In the genomic region with DNA sequence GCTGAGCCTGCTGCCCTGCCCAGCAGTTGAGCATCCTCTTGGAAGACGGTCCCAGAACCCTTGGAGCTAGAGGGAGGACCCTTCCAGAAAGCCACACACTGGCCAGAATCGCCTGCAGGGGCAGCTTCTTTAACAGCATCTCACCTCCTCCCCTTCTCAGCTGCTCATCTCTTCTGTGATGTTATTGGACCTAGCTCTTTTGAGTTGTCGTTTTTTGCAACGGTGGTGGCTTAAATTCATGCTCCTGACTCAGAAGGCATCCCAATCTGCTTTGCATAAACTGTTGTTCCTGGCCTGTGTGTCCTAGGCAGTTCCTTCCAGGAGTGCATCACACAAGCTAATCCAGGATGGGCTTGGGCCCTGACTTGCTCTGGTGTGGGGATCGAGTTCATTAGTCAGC, we compare ENCODE assay signal across 38 mouse cellular contexts. TPM values are rescaled to one million over a fixed set of nuclear protein-coding genes. Genes with fewer than 3 reads are reported as not detected.
"Had no signal": no experiment of that assay in that cellular context is flagged by ENCODE, and none has a peak within 500 bp of the region (broad histone marks: within the 10 kb centered on the region; RNA-seq: fewer than 3 reads in every experiment).

No protein-coding gene starts in this region.

- H3K36me3 ChIP-seq: heart, embryonic 10.5 days; heart, embryonic 13.5 days; heart, embryonic 15.5 days; hindbrain, embryonic 13.5 days; hindbrain, embryonic 15.5 days; kidney, embryonic 15.5 days; limb, embryonic 10.5 days; limb, embryonic 12.5 days; liver, embryonic 13.5 days; liver, embryonic 15.5 days had no signal

- H3K9me3 ChIP-seq: heart, embryonic 10.5 days; heart, embryonic 13.5 days; heart, embryonic 15.5 days; hindbrain, embryonic 13.5 days; hindbrain, embryonic 15.5 days; kidney, embryonic 15.5 days; limb, embryonic 10.5 days; limb, embryonic 12.5 days; liver, embryonic 13.5 days; liver, embryonic 15.5 days had no signal

- H3K4me2 ChIP-seq: heart, embryonic 13.5 days; hindbrain, embryonic 13.5 days; hindbrain, embryonic 15.5 days; kidney, embryonic 15.5 days; limb, embryonic 12.5 days; liver, embryonic 11.5 days; liver, embryonic 13.5 days; liver, embryonic 15.5 days had no signal

- H3K9ac ChIP-seq: heart, embryonic 13.5 days; heart, embryonic 15.5 days; hindbrain, embryonic 13.5 days; hindbrain, embryonic 15.5 days; kidney, embryonic 15.5 days; limb, embryonic 12.5 days; liver, embryonic 13.5 days; liver, embryonic 15.5 days had no signal

- ATAC-seq: hindbrain, postnatal 0 days; intestine, embryonic 16.5 days had no signal

- DNase-seq: gastrocnemius, postnatal 14 days; gastrocnemius, postnatal 36 days; heart, adult 18-20 months; heart, postnatal 14 days; heart, postnatal 36 days; kidney, adult 11 months; kidney, adult 2 months; kidney, adult 9 months; kidney, postnatal 14 days; kidney, postnatal 36 days; liver; liver, embryonic 13.5 days had no signal

- H3K27ac ChIP-seq: heart, embryonic 10.5 days; heart, embryonic 13.5 days; heart, embryonic 15.5 days; hindbrain, embryonic 13.5 days; hindbrain, embryonic 15.5 days; hindbrain, postnatal 0 days; kidney, embryonic 15.5 days; kidney, postnatal 0 days; layer of hippocampus, adult 2 months; left cerebral cortex, adult 2 months; limb, embryonic 10.5 days; limb, embryonic 12.5 days; liver, embryonic 13.5 days; liver, embryonic 15.5 days had no signal

- H3K27me3 ChIP-seq: heart, embryonic 13.5 days; heart, embryonic 15.5 days had no signal

- H3K4me3 ChIP-seq: heart, embryonic 10.5 days; heart, embryonic 13.5 days; heart, embryonic 15.5 days; hindbrain, embryonic 13.5 days; hindbrain, embryonic 15.5 days; kidney, embryonic 15.5 days; layer of hippocampus, adult 2 months; left cerebral cortex, adult 2 months; limb, embryonic 10.5 days; limb, embryonic 12.5 days; liver, embryonic 13.5 days; liver, embryonic 15.5 days had no signal

RNA-seq across cellular contexts. Expression of a gene that starts 1.6 kb away (rescaled TPM):
- total RNA-seq: hematopoietic stem cell, adult 5-6 weeks had no signal

RNA-seq across cellular contexts. Expression of a gene that starts 52.5 kb away (rescaled TPM):
- total RNA-seq: gastrocnemius, adult 18-20 months; gastrocnemius, adult 8-10 months; gastrocnemius, postnatal 14 days; gastrocnemius, postnatal 36 days; hematopoietic stem cell, adult 5-6 weeks; hindbrain, postnatal 0 days; layer of hippocampus, adult 2 months; layer of hippocampus, postnatal 10 days; layer of hippocampus, postnatal 25 days; left cerebral cortex, adult 2 months; left cerebral cortex, postnatal 14 days; left cerebral cortex, postnatal 36 days had no signal
- polyA plus RNA-seq: heart, embryonic 10.5 days; heart, embryonic 13.5 days; hindbrain, embryonic 11.5 days; hindbrain, embryonic 13.5 days; hindbrain, embryonic 15.5 days; hindbrain, postnatal 0 days; intestine, embryonic 14.5 days; intestine, embryonic 16.5 days; kidney, adult 2 months; kidney, embryonic 15.5 days; kidney, postnatal 0 days; large intestine, adult 2 months; limb, embryonic 10.5 days; limb, embryonic 12.5 days; limb, embryonic 14.5 days; liver, embryonic 11.5 days; liver, embryonic 13.5 days; liver, embryonic 15.5 days had no signal
